Mouse (Mus musculus) olfactory bulb, adult 2 months (tissue): Measurements from ENCODE around the gene Zfhx3.

ENCODE experiments used
- CTCF ChIP-seq: fragments of 200-500 bp; IDR thresholded peaks from 2 replicates; pipeline ENCODE4 v1.5.1; 2012; ENCODE audit warnings: low read depth, mild to moderate bottlenecking, low read length, moderate library complexity; ENCODE audit not compliant: insufficient read depth
- POLR2A ChIP-seq: fragments of 200-500 bp; IDR thresholded peaks from 2 replicates; pipeline ENCODE4 v1.6.1; 2012; ENCODE audit warnings: mild to moderate bottlenecking, low read depth, low read length, moderate library complexity; ENCODE audit not compliant: insufficient read depth

GRCm38 (mm10) chr8:108086913-108087312, 144.5 kb downstream of the Zfhx3 start:
- TF ChIP-seq CTCF (no peak), POLR2A (no peak)
